Mouse (Mus musculus): ENCODE results near the gene Rfx7.

The Rfx7 gene

DNA sequence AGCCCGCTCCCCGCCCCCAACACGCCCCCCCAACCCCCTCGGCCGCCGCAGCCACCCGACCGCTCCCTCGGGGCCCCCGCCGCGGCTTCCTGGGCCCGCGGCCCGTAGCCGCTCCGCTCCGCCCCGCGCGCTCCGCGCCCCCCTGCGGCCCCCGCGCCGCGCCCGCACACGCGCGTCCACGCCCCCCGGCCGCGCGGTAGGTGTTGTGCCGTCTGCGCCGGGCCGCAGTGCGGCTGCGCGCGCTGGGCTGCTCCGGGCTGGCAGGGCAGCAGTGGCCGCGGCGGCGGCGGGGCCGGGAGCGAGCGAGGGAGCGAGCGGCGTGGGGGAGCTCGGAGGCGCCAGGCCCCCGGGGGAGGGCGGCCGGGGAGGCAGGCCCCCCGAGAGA lies at the start of gene Rfx7:
TSS of gene Rfx7 (plus strand) at position 245 of the 385 bp plus-strand sequence.
- DNase-seq (ENCODE audit: low spot score), result peak; percentile 55

DNA sequence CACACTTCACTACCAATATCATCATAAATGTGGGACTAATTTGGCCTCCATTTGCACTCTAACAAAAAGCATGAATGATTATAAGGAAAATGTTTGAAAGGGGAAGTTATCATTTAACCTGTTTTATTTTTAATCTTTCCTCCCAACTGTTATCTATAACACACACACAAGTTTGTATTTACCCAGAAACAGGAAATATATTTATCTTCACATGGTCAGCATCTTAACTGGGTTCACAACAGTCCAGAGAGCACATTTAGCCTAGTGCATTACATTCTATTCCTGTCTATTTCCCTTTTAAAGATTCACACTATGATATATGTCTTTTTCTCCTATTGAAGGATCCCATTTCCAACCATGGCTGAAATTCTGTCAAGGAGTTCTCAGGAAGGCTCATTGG lies 43.5 kb upstream of the Rfx7 start:
- DNase-seq (ENCODE audit: low spot score), result no peak

DNA sequence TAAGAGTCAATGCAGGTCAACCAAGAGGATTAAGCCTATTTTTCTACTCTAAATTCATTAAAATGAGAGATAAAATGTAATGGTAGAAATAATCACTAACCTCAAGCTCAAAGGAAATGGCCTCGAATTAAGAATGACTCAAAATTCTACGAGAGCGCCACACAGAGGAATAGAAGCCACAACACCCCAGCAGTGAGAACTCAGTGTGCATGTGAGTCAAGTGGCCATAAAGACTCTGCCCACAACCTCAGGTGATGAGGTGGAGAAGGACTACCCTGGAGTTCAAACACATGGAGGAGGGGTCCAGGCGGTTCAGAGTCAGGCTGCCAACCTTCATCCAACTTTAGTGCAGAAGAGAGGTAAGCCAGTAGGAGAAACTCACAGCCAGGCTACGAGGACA lies 42.9 kb upstream of the Rfx7 start:
- no peak for DNase-seq (ENCODE audit: low spot score)

DNA sequence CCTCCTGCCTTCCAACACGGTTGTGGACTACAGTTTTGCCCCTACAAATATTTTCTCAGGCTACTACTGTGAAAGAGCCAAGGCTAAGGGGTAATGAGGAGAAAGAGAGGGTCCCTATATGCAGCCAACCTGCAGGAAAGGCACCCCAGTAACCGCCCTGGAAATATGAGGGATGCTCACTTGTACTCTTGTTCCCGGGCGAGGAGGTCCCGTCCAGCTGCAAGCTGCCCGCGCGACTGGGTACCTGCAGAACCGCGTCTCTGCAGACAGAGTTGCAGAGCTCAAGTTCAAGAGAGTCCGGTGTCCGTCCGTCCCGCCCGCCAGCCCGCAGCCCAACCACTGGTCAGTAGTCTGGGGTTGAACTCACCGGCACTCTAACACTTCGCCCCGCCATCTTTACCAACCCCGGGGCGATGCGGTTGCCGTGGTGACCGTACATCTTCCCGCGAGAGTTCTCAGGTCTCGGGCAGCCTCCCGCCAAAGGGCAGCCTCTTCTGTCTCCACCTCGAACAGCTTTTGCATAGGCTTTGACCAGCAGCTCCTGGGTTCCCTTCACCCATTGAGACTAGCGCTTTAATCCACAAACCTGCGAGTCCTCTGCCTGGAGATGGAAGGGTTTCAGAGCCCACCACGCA lies 40.4 kb upstream of the Rfx7 start:
- DNase-seq (ENCODE audit: low spot score), result peak; percentile 91

DNA sequence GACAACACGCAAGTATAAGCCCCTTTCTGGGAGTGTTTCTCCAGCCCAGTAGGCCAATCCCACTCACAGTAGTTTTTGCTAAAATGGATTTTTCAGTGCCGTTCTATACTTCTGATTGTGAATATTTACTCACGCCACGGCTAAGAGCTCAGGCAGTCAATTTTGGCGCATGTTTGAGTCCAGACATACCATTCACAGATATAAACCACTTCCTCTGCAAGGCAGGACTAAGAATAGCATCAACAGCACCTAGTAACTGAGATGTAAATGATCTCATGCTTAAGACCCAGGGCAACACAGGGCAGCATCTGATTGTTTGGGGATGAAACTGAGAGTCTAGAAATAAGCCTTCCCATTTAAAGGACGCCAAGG lies 39.9 kb upstream of the Rfx7 start, which contains the start of gene Tex9:
TSS of gene Tex9 (minus strand) at position 19 of the 372 bp plus-strand sequence.
- no peak for DNase-seq (ENCODE audit: low spot score)

DNA sequence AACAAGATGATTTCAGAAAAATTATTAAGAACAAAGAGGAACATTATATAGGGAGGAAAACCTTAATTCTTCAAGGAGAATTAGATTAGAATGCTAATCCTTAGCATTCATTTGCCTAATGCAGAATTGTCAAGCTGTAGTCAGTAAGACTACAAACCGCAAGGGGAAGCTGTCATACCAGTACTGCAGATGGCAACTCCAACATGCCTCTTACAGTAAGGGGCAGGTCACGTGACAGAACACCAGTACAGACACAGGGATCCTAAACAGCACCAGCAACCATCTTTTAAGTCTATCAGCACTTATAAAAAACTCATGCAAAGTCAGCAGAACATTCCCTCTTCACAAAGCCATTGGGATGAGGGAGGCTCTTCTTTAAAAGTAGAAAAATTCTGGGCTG lies 38.6 kb upstream of the Rfx7 start:
- no peak for DNase-seq (ENCODE audit: low spot score)

DNA sequence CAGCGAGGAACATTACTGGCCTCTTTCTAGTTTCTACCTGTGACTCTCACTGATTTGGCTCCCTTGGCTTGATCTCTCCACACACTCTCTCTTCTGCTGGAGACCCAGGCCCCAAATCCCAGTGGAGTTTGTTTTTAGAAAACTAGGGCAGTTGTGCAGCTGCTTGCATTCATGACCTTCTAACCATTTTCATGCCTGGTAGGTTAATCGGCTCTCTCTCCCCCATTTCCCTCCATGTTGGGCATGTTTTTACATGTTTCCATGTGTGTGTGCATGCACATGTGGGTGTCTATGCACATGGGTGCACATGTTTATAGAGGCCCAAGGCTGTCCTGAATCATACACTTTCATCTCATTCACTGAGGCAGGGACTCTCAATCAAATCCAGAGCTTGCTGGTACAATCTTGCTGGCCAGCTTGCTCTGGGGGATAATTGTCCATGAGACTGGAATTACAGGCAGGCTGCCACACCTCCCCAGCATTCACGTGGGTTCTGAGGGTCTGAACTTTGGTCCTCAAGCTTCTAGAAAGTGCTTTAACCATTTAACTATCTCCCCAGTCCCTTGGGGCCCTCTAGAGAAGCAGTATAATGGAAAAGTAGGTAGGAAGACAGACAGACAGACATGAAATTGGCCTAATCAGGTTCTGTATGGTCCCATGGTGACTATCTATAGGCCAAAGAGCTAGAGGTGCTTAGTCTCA lies 37.9 kb upstream of the Rfx7 start:
- DNase-seq (ENCODE audit: low spot score), result no peak

DNA sequence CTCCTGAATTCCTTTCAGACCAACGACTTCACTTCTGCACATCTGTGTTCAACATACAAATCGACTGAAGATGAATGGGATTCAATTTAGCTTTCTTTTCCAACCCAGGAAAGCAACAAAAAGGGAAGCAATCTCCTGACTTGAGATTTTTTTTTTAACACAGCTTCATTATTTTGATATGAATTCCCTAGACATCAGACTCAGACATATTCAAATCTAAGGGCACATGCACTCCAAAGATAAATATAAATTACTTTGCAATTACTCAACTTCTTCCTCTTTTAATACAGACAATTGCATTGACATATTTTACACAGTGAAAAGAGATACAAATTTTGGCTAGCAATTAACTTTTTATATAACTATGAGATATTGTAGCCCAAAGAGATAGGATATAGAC lies 35.3 kb upstream of the Rfx7 start:
- DNase-seq (ENCODE audit: low spot score), result no peak

DNA sequence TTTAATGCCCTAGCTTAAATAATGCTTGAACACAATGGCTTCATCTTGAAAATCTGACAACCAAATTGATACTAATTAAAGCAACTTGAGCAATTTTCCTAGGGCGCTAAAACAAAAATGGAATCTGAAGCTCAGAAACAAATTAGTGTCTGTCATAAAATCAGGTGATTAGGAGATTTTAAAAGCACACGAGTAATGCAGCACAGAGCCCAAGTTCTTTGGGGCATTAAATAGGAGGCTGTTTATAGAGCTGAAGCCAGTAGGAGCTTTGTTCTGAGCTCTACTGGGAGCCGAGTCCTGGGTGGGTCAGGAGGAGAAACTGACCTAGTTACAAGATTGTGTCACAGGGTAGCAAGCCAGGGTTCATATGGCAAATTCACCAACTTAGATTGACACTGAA lies 34.9 kb upstream of the Rfx7 start:
- DNase-seq (ENCODE audit: low spot score), result no peak

DNA sequence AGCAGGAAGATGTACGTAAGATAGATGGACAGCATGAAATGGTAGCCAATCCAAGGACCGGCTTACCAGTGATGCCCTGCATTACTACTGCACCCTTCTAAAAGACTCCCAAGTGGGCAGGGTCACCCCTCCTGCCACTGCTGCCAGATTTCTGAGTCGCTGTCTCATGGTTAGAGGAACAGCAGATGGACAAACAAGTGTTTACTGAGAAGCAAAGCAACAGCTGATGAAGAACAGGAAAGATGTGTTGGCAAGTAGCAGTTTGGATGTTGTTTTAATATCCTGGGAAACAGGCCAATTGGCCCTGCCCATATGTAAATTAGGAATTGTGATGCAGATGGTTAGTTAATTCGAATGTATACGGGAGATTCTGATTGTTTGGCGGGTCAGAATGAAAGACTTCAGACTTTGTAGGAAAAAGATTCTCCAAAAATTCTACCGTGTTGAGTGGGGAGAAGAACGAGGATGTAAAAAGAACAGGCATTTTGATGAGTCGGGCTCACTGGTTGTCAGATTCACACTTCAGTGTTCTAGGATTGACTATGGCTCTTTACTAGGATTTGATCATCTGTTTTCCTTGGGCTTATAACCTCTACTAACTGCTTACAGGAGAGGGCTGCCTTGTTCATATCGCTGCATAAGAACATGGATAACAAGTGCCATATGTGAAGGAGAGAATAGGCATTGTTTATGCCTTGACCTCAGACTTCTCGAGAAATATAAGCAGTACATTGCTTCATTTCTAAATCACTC lies 19.6 kb upstream of the Rfx7 start:
- no peak for DNase-seq (ENCODE audit: low spot score)

DNA sequence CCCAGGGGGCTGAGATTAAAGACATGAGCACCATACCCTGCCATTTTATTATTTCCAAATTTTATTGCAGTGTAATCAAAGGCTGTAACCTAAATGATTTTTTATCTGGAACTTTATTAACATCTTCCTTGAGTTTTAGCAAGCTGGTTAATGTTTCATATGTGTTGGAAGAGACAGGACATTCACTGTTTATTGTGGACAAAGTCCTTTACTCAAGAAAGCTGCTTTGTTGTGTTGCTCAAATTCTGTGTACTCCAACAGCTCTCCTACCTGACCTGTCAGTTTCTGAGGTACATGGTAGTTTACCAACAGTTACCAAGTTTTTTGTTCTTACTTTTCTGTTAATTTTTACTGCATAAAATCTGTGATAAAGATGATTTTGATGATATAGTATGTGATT lies 16.7 kb upstream of the Rfx7 start:
- no peak for DNase-seq (ENCODE audit: low spot score)

DNA sequence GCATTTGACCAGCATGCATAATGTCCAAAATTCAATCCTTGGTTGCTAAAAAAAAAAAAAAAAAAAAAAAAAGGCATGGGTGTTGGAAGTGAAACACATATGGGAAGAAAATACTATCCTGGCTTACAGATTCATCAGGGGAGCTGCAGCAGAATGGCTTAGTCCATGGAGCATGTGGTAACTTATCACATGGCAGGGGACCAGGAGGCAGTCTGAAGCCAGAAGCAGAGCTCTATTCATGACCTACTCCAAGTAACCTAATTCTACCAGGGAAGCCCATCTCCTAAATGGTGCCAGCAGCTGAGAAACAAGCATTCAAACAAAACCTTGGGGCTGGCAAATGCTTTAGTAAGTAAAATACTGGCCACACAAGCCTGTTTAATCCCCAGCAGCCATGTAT lies 12.8 kb upstream of the Rfx7 start:
- DNase-seq (ENCODE audit: low spot score), result no peak

DNA sequence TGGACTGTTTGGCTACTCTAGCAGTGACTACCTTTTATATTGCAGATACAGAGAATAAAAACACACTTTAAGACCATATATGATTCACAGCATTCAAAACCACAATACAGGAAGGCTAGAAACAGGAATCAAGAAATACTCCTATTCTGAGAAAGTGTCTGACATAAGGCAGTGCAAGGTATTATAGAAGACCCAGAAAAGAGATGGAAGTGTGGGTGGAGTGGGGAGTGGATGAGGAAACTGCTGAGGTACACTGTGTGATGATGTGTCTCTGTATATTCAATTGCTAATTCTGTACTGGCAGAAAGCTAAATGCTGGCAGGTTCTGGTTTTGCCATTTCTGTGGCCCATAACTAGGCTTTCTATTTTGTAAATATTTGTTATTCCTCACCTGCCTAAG lies 11.2 kb upstream of the Rfx7 start:
- DNase-seq (ENCODE audit: low spot score), result no peak

DNA sequence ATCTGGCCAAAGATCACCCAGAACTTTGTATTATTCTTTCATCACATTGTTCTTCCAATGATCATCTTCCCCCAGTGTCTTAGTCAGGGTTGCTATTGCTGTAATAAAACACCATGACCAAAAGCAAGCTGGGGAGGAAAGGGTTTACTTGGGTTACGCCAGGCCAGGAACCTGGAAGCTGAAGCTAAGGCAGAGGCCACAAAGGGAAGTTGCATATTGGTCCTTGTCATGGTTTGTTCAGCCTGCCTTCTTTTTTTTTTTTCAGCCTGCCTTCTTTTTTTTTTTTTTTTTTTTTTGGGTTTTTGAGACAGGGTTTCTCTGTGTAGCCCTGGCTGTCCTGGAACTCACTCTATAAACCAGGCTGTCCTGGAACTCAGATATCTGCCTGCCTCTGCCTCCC lies 5.9 kb upstream of the Rfx7 start:
- DNase-seq (ENCODE audit: low spot score), result no peak

DNA sequence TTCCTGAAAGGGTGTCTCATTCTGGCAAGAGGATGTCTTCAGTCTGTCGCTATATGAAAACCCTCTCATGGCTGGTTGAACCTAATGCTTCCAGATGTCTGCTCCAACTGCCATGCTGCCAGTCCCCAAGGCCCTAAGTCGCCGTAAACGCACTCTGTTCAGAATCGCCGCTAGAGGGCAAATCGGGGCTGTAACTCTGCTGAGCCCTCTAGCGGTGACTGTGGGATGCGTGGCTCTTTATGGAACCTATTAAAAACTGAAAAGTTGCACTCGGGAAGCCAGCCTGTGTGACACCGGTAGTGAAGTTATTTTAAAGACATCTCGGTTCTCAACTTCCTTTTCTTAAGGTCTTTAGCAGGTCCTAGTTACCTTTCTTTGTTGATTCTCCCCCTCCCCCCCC lies 1.8 kb upstream of the Rfx7 start:
- DNase-seq (ENCODE audit: low spot score), result peak; percentile 95

DNA sequence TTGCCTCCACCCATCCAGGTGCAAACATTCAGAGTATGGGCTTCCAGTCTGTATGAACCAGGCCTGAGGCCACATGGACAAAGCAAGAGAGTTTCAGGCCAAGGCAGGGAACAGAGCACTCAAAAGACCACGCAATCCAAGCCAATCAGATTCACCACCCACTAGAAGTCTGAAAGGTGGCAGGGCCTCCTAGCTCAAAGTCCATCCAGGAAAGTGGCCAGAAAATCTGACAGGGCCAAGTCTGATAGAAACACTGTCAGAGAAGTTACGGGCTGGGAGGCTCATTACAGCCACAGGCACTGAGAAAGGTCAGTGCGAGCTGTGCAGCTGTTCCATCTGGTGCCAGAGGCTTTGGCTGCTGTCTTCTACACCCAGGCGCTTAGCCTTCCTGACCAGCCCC lies 1.2 kb upstream of the Rfx7 start:
- no peak for DNase-seq (ENCODE audit: low spot score)

DNA sequence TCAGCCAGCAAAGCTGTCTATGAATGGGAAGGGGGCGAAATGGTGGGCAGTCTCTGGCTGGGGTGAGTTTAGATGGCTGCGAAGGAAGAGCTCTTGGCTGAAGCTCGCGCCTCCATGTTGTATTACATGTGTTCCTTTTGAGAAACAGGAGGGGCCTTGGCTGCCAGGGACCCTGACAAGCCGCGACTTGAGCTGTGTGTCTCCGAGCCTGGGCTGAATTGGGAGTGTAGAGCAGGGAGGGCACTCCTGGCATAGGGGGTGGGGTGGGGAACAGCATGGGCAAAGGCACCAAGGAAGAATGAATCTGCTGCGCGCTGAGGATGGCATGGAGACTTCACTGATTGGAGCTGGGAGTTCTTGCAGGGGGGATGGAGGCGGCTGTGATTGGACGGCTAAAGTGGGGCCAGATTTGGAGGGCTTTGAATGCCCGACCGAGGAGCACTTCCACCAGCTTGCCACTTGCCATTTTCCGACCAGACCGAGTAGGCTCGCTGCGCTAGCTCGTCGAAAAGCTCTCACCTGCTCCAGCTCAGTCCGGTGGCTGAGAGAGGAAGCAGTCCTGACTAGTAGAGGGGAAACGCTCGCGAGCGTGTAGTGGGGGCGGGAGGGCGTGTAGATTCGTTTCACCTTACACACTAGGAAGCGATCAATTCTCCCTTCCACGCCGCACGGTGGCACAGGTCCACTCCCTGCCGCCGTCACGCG lies 597 bp upstream of the Rfx7 start:
- peak; percentile 31 for DNase-seq (ENCODE audit: low spot score)

DNA sequence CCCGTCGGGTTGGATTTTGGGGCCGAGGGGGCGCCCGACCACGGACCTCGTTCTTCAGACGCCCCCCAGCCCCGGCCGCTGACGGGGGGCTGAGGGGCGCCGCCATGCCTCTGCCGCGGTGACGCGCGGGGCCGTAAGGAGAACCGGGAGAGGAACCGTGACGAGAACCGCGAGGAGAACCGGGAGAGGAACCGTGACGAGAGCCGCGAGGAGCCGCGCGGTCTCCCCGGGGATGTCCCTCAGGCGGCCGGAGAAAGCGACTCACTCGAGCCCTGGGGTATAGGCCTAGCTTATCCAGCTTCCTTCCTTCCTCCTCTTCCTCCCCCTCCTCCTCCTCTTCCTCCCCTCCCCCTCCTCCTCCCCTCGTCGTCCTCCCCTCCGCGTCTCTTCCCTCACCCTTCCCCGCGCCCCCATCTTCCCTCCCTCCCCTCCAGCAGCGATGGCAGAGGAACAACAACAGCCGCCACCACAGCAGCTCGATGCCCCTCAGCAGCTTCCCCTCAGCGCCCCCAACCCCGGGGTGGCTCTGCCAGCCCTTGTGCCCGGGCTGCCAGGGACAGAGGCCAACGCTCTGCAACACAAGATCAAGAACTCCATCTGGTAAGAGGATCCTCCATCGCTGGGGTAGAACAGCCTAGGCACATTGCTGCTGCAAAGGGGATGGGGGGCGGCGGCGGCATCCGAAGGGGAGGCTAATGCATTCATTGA lies 495 bp downstream of the Rfx7 start:
- DNase-seq (ENCODE audit: low spot score), result peak; percentile 33

DNA sequence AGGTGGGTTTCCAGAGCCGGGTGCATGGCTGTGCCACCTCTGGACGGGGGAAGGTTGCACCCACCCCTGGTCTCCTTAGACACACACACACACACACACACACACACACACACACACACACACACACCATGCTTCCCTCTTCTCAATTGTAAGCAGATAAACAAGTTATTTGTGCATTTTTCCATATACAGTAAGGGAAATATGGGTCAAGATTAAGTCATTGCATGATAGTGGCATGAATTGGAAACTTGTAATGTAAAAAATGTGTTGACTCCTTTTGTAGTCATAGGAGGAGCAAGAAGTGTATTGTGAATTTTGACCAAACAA lies 1.0 kb downstream of the Rfx7 start:
- DNase-seq (ENCODE audit: low spot score), result peak; percentile 20

DNA sequence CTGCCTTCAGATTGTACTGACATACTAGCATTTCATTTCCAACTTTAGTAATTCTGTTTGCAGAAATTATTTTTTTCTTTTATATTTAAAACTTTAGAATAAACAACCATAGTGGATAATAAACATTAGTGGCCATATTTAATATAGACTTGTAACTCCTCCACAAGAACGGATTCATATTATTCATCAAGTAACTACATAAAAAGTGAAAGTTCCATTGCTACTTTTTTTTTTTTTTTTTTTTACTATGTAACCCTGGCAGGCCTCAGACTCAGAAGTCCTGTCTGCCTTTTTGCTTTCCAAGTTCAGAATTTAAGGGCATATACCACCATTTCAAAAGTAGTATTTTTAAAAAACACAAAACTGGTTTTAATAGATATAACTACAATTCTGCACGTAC lies 2.9 kb downstream of the Rfx7 start:
- DNase-seq (ENCODE audit: low spot score), result no peak

DNA sequence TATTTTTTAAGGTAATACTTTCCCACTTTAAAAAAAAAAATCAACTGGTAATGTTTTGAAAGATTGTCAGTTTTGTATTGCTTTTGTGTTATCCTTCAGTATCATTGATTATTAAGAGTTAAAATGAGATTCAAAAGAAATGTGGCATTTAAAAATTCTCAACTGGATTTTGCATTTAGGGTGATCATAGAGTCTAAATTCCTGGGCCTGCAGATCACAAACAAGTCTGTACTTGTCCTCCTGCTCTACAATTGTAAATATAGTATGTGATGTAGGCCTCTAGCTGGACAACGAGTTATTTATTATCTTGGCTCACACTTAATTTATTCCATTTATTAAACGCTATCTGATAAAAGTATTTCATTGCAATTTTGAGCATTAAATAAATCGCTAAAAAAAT lies 3.4 kb downstream of the Rfx7 start:
- no peak for DNase-seq (ENCODE audit: low spot score)

DNA sequence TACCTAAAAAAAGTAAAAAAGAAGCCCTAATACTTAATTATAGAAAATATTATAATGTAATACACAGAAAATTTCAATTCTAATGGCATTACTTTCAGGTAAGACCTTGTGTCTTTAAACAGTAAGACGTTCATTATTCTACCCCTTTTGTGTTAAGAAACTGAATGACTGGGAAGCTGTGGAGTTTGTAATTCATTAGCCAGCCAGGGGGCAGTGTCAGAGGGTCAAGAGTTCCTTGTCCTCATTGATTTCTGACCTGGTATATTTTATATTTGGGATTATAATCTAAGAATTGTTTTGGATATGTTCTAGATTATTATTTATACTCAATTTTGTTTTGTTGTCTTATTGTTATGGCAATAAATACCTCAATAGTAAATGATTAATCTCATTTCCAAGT lies 5.0 kb downstream of the Rfx7 start:
- no peak for DNase-seq (ENCODE audit: low spot score)
